8 mouse cellular contexts compared by ENCODE assay signal in the genomic region with DNA sequence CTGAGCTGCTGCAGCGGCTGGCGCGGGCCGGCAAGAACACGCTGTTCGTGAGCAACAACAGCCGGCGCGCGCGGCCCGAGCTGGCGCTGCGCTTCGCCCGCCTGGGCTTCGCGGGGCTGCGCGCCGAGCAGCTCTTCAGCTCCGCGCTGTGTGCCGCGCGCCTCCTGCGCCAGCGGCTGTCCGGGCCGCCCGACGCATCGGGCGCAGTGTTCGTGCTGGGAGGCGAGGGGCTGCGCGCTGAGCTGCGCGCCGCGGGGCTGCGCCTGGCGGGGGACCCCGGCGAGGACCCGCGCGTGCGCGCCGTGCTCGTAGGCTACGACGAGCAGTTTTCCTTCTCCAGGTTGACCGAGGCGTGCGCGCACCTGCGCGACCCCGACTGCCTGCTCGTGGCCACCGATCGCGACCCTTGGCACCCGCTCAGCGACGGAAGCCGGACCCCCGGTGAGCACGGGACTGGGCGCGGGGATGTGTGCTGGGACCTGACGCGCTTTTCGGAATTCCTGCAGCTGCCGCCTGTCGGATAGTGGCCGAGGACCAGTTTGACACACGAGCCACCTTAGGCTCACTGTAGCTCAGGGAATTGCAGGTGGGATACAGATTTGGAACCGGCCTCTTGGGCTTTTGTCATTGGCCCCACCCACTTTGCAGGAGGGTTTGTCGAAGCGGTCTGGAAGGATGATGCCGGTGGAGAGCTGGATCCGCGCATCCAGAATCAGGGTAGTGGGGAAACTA. TPM values are rescaled to one million over a fixed set of nuclear protein-coding genes. Genes with fewer than 3 reads are reported as not detected.
DNase-seq lines count a peak whose midpoint lies in the region; ATAC-seq and TF ChIP-seq lines count a peak whose summit lies in the region.

No protein-coding gene starts in this region.

- peak; percentile 55 to 60 for DNase-seq in adrenal gland, adult (ENCODE audit: inconsistent age in 2 of 2, low spot score in 1 of 2)
- DNase-seq in adrenal gland, adult 8-10 months = no peak
- no peak for DNase-seq in spleen, adult 2 months (ENCODE audit: low read depth in 1 of 2, low spot score in 2 of 2)
- DNase-seq in spleen, adult 12 weeks (ENCODE audit: low spot score) = no peak
- peak; percentile 67 for DNase-seq in right cerebral cortex, postnatal 14 days
- DNase-seq in urinary bladder, postnatal 4 days (ENCODE audit: low spot score in 2 of 2) = no peak

- TF ChIP-seq POLR2A in spleen, adult 2 months (IDR thresholded peaks at IDR 0.05; ENCODE audit: low read depth, low read length) = no peak

- H3K27ac ChIP-seq in spleen, adult 2 months (ENCODE audit: insufficient read depth, low read length) = peak overlapping the region; percentile 50
- H3K27ac ChIP-seq in heart, embryonic 14.5 days (replicated peaks in 1 of 2; ENCODE audit: control insufficient read depth in 1 of 2, insufficient read depth in 1 of 2, low read depth in 2 of 2, low read length in 2 of 2) = peak overlapping the region; percentile 78 to 84
- peak overlapping the region; percentile 83 for H3K27ac ChIP-seq in liver, embryonic 12.5 days

- H3K4me2 ChIP-seq in heart, embryonic 14.5 days (ENCODE audit: low read length) = peak overlapping the region; percentile 98
- H3K4me2 ChIP-seq in liver, embryonic 12.5 days = peak overlapping the region; percentile 100

- H3K36me3 ChIP-seq in spleen, adult 2 months (ENCODE audit: control insufficient read depth, insufficient read depth, low read length) = peaks cover 8% of the 10 kb centered on the region
- H3K36me3 ChIP-seq in heart, embryonic 14.5 days (ENCODE audit: control insufficient read depth, insufficient read depth, low read length) = peaks cover 40% of the 10 kb centered on the region
- peaks cover 61% of the 10 kb centered on the region for H3K36me3 ChIP-seq in liver, embryonic 12.5 days

- TF ChIP-seq CTCF in spleen, adult 2 months (IDR thresholded peaks at IDR 0.05; ENCODE audit: extremely low read depth, insufficient read depth, insufficient read length, insufficient replicate concordance) = no peak

- peak overlapping the region; percentile 80 for H3K9ac ChIP-seq in heart, embryonic 14.5 days (ENCODE audit: low read length)
- H3K9ac ChIP-seq in liver, embryonic 12.5 days = peak overlapping the region; percentile 81

- 2% methylated on average over 87 of the region's 87 CpGs for WGBS in spleen, adult 2 months
- WGBS in heart, embryonic 14.5 days = under 1% methylated on average over 86 of the region's 87 CpGs
- under 1% methylated on average over 87 of the region's 87 CpGs for WGBS in liver, embryonic 12.5 days (ENCODE audit: insufficient replicate concordance)

- no peaks in the 10 kb centered on the region for H3K27me3 ChIP-seq in spleen, adult 2 months (ENCODE audit: control insufficient read depth, insufficient read depth, low read length)
- H3K27me3 ChIP-seq in heart, embryonic 14.5 days (ENCODE audit: control insufficient read depth, insufficient read depth, low read length) = no peaks in the 10 kb centered on the region
- H3K27me3 ChIP-seq in liver, embryonic 12.5 days (replicated peaks) = no peaks in the 10 kb centered on the region

- peak; percentile 28 for ATAC-seq in heart, embryonic 14.5 days (ENCODE audit: insufficient number of reproducible peaks, insufficient read depth, low FRiP score, low read depth)
- peak; percentile 46 for ATAC-seq in liver, embryonic 12.5 days

- peak overlapping the region; percentile 63 for H3K4me3 ChIP-seq in spleen, adult 2 months (ENCODE audit: extremely low read depth, insufficient read depth, insufficient read length)
- peak overlapping the region; percentile 66 to 79 for H3K4me3 ChIP-seq in heart, embryonic 14.5 days (ENCODE audit: control insufficient read depth in 1 of 2, insufficient read depth in 1 of 2, low read depth in 1 of 2, low read length in 2 of 2)
- peak overlapping the region; percentile 71 for H3K4me3 ChIP-seq in liver, embryonic 12.5 days

- H3K9me3 ChIP-seq in heart, embryonic 14.5 days (ENCODE audit: control insufficient read depth, low read length) = no peaks in the 10 kb centered on the region
- H3K9me3 ChIP-seq in liver, embryonic 12.5 days (replicated peaks) = no peaks in the 10 kb centered on the region

- H3K4me1 ChIP-seq in spleen, adult 2 months (ENCODE audit: control insufficient read depth, insufficient read depth, insufficient read length) = peaks cover 6% of the 10 kb centered on the region
- peaks cover 10 to 20% of the 10 kb centered on the region in 2 experiments; a peak in 3 of 4 replicates for H3K4me1 ChIP-seq in heart, embryonic 14.5 days (ENCODE audit: control insufficient read depth in 2 of 2, insufficient read depth in 2 of 2, low read length in 2 of 2)
- peaks cover 58% of the 10 kb centered on the region for H3K4me1 ChIP-seq in liver, embryonic 12.5 days

RNA-seq across cellular contexts. Expression of gene Pdxp, which starts 0.5 kb away (rescaled TPM):
- 1 to 10 TPM; 4.6 to 8.6 (median 5.9) TPM for total RNA-seq in adrenal gland, adult 8-10 months (2022)
- polyA plus RNA-seq in spleen, adult 2 months (2012; rRNA removed) = 13.1 and 23.5 TPM in 2 replicates
- 26.2 and 26.6 TPM in 2 replicates for polyA plus RNA-seq in heart, embryonic 14.5 days (2014; fragmentation: Nextera tagmentation; extraction: Ambion mirVana)
- 17.1 and 17.4 TPM in 2 replicates for polyA plus RNA-seq in liver, embryonic 12.5 days (2016; fragmentation: Nextera tagmentation; extraction: Ambion mirVana)

RNA-seq across cellular contexts. Expression of gene Lgals1, which starts 12.3 kb away (rescaled TPM):
- 100 to 1,000 TPM; 294 to 595 (median 433) TPM for total RNA-seq in adrenal gland, adult 8-10 months (2022)
- polyA plus RNA-seq in spleen, adult 2 months (2012; rRNA removed) = 75.4 and 93.0 TPM in 2 replicates
- 708 and 842 TPM in 2 replicates for polyA plus RNA-seq in heart, embryonic 14.5 days (2014; fragmentation: Nextera tagmentation; extraction: Ambion mirVana)
- polyA plus RNA-seq in liver, embryonic 12.5 days (2016; fragmentation: Nextera tagmentation; extraction: Ambion mirVana) = 644 and 660 TPM in 2 replicates

RNA-seq across cellular contexts. Expression of gene Sh3bp1, which starts 14.7 kb away (rescaled TPM):
- 10 to 100 TPM in 2 of 4 experiments, 1 to 10 TPM in 2; 8.5 to 23.0 (median 15.2) TPM for total RNA-seq in adrenal gland, adult 8-10 months (2022)
- 182 and 272 TPM in 2 replicates for polyA plus RNA-seq in spleen, adult 2 months (2012; rRNA removed)
- 13.6 and 14.5 TPM in 2 replicates for polyA plus RNA-seq in heart, embryonic 14.5 days (2014; fragmentation: Nextera tagmentation; extraction: Ambion mirVana)
- 34.3 and 39.3 TPM in 2 replicates for polyA plus RNA-seq in liver, embryonic 12.5 days (2016; fragmentation: Nextera tagmentation; extraction: Ambion mirVana)

RNA-seq across cellular contexts. Expression of gene Gm49510, which starts 14.8 kb away (rescaled TPM):
- under 1 TPM in 1 of 4 experiments, not detected in 3; 0.45 TPM for total RNA-seq in adrenal gland, adult 8-10 months (2022)
- polyA plus RNA-seq in spleen, adult 2 months (2012; rRNA removed) = 0.12 and 0.13 TPM in 2 replicates
- 0.16 TPM in 1 of 2 replicates, not detected in the other for polyA plus RNA-seq in heart, embryonic 14.5 days (2014; fragmentation: Nextera tagmentation; extraction: Ambion mirVana)
- polyA plus RNA-seq in liver, embryonic 12.5 days (2016; fragmentation: Nextera tagmentation; extraction: Ambion mirVana) = 0.17 and 0.43 TPM in 2 replicates

RNA-seq across cellular contexts. Expression of gene Nol12, which starts 20.5 kb away (rescaled TPM):
- 10 to 100 TPM; 51.2 to 58.9 (median 52.1) TPM for total RNA-seq in adrenal gland, adult 8-10 months (2022)
- polyA plus RNA-seq in spleen, adult 2 months (2012; rRNA removed) = 14.2 TPM in 2 replicates
- polyA plus RNA-seq in heart, embryonic 14.5 days (2014; fragmentation: Nextera tagmentation; extraction: Ambion mirVana) = 30.5 and 32.6 TPM in 2 replicates
- 47.9 and 51.6 TPM in 2 replicates for polyA plus RNA-seq in liver, embryonic 12.5 days (2016; fragmentation: Nextera tagmentation; extraction: Ambion mirVana)

Comparison
In these comparisons a context has a peak if more than half of its experiments do, and no peak if none do; other contexts are left out.
1. DNase-seq: peak in adrenal gland, adult (2 of 2) and right cerebral cortex, postnatal 14 days (single experiment); none in adrenal gland, adult 8-10 months (single experiment), spleen, adult 2 months (0 of 2), spleen, adult 12 weeks (single experiment) and urinary bladder, postnatal 4 days (0 of 2).
2. Peak in every context shown above with its lines, with median percentiles within 50 percentile points of each other: H3K27ac ChIP-seq and H3K4me3 ChIP-seq.